Mouse (Mus musculus): ENCODE data around the gene Slc26a1.

DNA sequence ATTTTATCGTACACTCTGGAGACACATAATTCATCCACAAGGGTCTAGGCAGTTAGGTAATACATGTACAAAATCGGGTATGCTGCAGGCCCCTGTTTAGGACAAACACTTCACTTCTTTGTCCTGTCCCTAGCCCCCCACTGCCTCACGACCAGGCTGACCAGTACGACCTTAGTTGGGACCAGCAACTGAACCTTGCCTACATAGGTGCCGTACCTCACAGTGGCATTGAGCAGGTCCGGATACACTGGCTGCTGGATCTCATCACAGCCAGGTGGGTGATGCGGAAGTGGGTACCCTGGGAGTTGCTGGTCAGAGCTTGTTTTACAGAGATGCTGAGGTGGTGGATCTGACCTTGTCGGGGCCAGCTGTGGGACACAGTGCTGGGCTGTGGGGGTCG is 5.4 kb downstream of the Slc26a1 start:
- TF ChIP-seq CTCF (IDR thresholded peaks at IDR 0.05; ENCODE audit: low read depth) (no peak), EP300 (optimal IDR thresholded peaks at IDR 0.05) (no peak)

Measured in stomach, postnatal 0 days (tissue).